Mouse (Mus musculus): ENCODE measurements around the gene Zswim8. TPM values are rescaled to one million over a fixed set of nuclear protein-coding genes. Genes with fewer than 3 reads are reported as not detected.

Gene Zswim8
- 100 to 1,000 TPM; 165 to 186 TPM for total RNA-seq (2021)
- long read RNA-seq, full-length matches to known transcripts: 4 of 43 reads
- long read RNA-seq, partial matches to known transcripts: 25 of 43 reads
- long read RNA-seq, other reads (novel, unspliced or antisense): 14 of 43 reads

- DNase-seq (ENCODE audit: low spot score in 2 of 2): peak; percentile 90 to 95
These were observed at the start of gene Zswim8 for GRCm38 (mm10) chr14:20707201-20708190. Zswim8 (plus strand) TSS chr14:20707552.

GRCm38 (mm10) chr14:20658326-20658725 is 49.0 kb upstream of the Zswim8 start:
- peak in 1 of 2 experiments; percentile 77 for DNase-seq (ENCODE audit: low spot score in 2 of 2)

GRCm38 (mm10) chr14:20658902-20659301 is 48.5 kb upstream of the Zswim8 start:
- no peak for DNase-seq (ENCODE audit: low spot score in 2 of 2)

GRCm38 (mm10) chr14:20659687-20660086 is 47.7 kb upstream of the Zswim8 start:
- DNase-seq (ENCODE audit: low spot score in 2 of 2): no peak

GRCm38 (mm10) chr14:20660827-20661660 is 46.3 kb upstream of the Zswim8 start:
- DNase-seq (ENCODE audit: low spot score in 2 of 2): peak; percentile 93 to 98

- DNase-seq (ENCODE audit: low spot score in 2 of 2): peak in 1 of 2 experiments; percentile 17
These were observed 45.6 kb upstream of the Zswim8 start for GRCm38 (mm10) chr14:20661661-20662331.

- DNase-seq (ENCODE audit: low spot score in 2 of 2): no peak
These were observed 44.6 kb upstream of the Zswim8 start for GRCm38 (mm10) chr14:20662740-20663139.

GRCm38 (mm10) chr14:20663601-20664000 is 43.8 kb upstream of the Zswim8 start:
- no peak for DNase-seq (ENCODE audit: low spot score in 2 of 2)

- DNase-seq (ENCODE audit: low spot score in 2 of 2): no peak
These were observed 42.9 kb upstream of the Zswim8 start for GRCm38 (mm10) chr14:20664436-20664835.

- DNase-seq (ENCODE audit: low spot score in 2 of 2): no peak
These were observed 39.9 kb upstream of the Zswim8 start for GRCm38 (mm10) chr14:20667469-20667868.

- no peak for DNase-seq (ENCODE audit: low spot score in 2 of 2)
These were observed 39.1 kb upstream of the Zswim8 start, which contains the start of gene Synpo2l for GRCm38 (mm10) chr14:20668154-20668810. Synpo2l (minus strand) TSS chr14:20668354.

- DNase-seq (ENCODE audit: low spot score in 2 of 2): peak in 1 of 2 experiments; percentile 35
These were observed 34.4 kb upstream of the Zswim8 start for GRCm38 (mm10) chr14:20672990-20673389.

GRCm38 (mm10) chr14:20673735-20674063 is 33.7 kb upstream of the Zswim8 start:
- no peak for DNase-seq (ENCODE audit: low spot score in 2 of 2)

- DNase-seq (ENCODE audit: low spot score in 2 of 2): peak; percentile 93 to 96
These were observed 33.1 kb upstream of the Zswim8 start, which contains the start of gene Sec24c for GRCm38 (mm10) chr14:20674064-20674833. Sec24c (plus strand) TSS chr14:20674308.

GRCm38 (mm10) chr14:20677906-20678305 is 29.4 kb upstream of the Zswim8 start:
- DNase-seq (ENCODE audit: low spot score in 2 of 2): no peak

- DNase-seq (ENCODE audit: low spot score in 2 of 2): no peak
These were observed 25.6 kb upstream of the Zswim8 start for GRCm38 (mm10) chr14:20681742-20682141.

- DNase-seq (ENCODE audit: low spot score in 2 of 2): no peak
These were observed 24.9 kb upstream of the Zswim8 start for GRCm38 (mm10) chr14:20682498-20682897.

GRCm38 (mm10) chr14:20686576-20686975 is 20.8 kb upstream of the Zswim8 start:
- peak in 1 of 2 experiments; percentile 49 for DNase-seq (ENCODE audit: low spot score in 2 of 2)

- no peak for DNase-seq (ENCODE audit: low spot score in 2 of 2)
These were observed 18.3 kb upstream of the Zswim8 start for GRCm38 (mm10) chr14:20689009-20689408.

Data from layer of hippocampus, adult 18-20 months (tissue).